Mouse (Mus musculus) liver, postnatal 0 days (tissue): Measurements from ENCODE around the gene Rps10.

Source experiments
- CTCF ChIP-seq: sonication (generic); IDR thresholded peaks from 2 replicates; pipeline ENCODE4 v1.5.1; 2016; ENCODE audit warnings: antibody characterized with exemption, low read depth
- EP300 ChIP-seq: IDR thresholded peaks from 2 replicates; pipeline ENCODE4 v1.6.1; 2016; ENCODE audit warnings: antibody characterized with exemption, low read depth, mild to moderate bottlenecking

DNA sequence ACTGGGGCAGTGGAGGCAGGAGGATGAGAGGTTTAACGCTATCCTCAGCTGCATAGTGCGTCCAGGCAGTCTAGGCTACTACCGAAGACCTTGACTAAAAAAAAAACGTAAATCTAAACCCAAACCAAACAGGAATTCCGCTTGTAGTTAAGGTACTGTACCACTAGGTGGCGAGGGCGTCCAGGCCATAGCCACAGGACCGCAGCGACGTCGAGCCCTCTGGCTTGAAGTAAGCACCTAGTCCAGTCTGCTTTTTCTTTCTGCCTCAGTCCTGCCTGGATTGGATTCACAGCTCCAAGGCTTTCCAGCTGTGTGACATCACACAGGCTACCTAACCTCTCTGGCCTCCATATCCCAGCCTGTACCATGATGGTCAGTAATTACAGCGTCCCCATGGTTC is 13.7 kb upstream of the Rps10 start:
- TF ChIP-seq CTCF, result peak; percentile 97
- TF ChIP-seq EP300, result no peak
